Mouse (Mus musculus): ENCODE measurements around the gene Sdc1.

Sdc1 gene

DNA sequence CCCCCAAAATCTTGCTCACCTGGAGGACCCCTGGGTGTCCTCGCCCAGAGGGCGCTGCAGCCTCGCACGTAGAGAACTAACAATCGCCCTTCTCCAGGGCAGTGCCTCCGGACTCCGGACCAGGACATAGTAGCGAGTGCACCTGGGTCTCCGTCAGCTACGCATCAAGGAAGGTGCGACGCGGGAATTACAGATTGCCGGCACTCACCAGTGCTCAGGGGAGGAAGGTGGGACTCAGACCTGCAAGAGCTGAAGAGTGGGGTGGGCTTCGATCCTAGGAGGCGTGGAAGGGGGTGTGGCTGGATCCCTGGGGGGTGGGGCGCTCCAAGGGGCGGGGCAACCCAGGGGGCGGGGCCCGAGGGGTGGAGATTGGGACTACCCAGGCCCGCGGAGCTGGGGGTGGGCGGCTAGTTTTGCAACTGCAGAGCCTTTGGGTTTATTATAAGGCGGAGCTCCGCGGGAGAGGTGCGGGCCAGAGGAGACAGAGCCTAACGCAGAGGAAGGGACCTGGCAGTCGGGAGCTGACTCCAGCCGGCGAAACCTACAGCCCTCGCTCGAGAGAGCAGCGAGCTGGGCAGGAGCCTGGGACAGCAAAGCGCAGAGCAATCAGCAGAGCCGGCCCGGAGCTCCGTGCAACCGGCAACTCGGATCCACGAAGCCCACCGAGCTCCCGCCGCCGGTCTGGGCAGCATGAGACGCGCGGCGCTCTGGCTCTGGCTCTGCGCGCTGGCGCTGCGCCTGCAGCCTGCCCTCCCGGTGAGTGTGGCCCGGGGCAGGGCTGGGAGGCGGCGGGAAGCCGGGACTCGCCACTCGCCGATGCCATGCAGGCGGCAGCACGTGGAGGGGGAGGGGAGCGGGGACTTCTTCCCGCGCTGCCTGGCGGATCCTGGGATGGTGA is at the start of gene Sdc1:
Sdc1 (plus strand) TSS at position 378 of the 898 bp plus-strand sequence.
- DNase-seq (ENCODE audit: low read depth, low spot score), result peak; percentile 75

GRCm38 (mm10) chr12:8726890-8727289 is 44.2 kb upstream of the Sdc1 start:
- peak; percentile 49 for DNase-seq (ENCODE audit: low read depth, low spot score)

DNA sequence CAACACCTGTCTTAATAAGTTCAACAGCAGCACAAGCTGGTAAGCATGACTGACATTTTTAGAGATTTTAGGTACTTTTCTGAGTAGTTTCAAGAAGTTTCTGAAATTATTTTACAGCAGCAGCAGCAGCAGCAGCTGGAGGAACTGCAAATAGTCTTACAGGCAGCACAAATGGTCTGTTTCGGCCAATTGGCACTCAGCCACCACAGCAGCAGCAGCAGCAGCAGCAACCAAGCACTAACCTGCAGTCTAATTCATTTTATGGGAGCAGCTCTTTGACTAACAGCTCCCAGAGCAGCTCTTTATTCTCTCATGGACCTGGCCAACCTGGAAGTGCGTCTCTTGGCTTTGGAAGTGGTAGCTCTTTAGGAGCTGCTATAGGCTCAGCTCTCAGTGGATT is 42.4 kb upstream of the Sdc1 start:
- DNase-seq (ENCODE audit: low read depth, low spot score), result no peak

GRCm38 (mm10) chr12:8753654-8754053 is 17.5 kb upstream of the Sdc1 start:
- no peak for DNase-seq (ENCODE audit: low read depth, low spot score)

DNA sequence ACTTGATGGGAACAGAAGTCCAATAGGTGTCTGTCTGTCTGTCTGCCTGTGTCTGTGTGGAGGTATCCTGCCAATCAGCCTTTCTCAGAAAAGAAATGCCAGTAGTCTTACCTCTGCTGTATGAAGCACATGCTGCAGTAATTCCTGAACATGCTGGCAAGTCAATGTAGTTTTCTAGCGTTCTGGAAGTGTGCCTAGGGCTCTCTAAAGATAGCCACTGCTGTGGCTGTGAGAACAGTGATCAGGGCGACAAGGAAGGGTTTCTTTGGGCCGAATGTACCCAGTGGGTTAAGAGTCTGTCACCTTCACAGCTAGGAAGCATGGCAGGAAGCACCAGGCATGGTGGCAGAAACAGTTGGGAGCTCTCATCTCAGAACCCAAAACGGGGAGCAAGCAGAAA is 17.0 kb upstream of the Sdc1 start:
- DNase-seq (ENCODE audit: low read depth, low spot score), result no peak

- peak; percentile 32 for DNase-seq (ENCODE audit: low read depth, low spot score)
Observed at GRCm38 (mm10) chr12:8758029-8758428, 13.1 kb upstream of the Sdc1 start.

DNA sequence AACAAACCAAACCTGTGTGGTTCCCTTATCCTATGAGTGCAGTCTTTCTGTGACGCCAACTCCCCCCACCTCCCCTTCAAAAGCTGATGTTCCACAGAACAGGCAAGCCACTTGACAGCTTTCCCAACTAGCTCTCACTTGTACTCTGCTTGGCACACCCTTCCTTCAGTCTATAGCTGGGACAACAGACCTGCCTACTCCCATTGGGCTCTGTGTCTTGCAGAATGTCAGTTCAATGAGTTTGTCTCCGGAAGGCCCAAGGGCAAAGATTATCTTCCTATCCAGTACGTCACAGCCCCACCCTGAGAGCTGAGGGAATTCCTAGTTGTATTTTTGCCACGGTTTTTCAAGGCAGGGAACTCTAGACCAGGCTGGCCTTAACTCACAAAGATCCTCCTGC is 12.0 kb upstream of the Sdc1 start:
- DNase-seq (ENCODE audit: low read depth, low spot score), result no peak

DNA sequence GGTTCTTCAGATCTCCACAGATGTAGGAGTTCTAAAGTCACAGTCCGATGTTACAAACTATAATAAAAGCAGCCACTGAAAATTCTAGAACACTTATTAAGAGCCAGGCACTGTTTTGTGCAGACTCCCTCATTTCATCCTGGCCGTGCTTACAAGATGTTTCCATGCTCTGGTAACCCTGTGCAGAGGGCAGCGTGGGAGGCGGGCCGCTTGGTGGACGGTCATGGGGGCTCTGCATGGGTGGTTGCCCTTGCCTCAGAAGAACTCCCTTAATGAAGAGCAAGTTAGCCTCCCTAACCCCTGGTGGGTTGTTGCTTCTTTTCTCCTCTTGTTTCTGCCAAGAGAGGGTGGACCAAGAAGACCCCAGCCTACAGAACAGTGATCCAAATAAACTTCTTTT is 11.3 kb upstream of the Sdc1 start:
- DNase-seq (ENCODE audit: low read depth, low spot score), result no peak

- DNase-seq (ENCODE audit: low read depth, low spot score), result no peak
Observed at GRCm38 (mm10) chr12:8760561-8760960, 10.6 kb upstream of the Sdc1 start.

- no peak for DNase-seq (ENCODE audit: low read depth, low spot score)
Observed at GRCm38 (mm10) chr12:8761058-8761457, 10.1 kb upstream of the Sdc1 start.

DNA sequence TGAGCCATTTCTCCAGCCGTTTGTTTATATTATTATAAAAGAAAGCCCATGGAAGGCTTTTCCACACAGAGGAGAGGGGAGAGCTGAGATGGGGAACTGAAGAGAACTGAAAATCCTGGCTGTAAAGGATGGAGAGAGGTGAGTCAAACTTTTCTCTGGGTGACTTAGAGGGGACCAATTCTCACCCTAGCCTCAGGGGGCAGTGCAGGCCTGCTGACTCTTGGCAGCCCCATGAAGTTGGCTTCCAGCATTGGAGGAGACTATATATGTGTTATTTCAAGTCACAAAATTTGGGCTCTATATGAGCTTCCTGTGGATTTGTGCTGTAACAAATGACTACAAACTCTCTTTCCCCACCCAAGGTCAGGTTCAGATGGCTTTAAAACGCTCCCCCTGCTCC is 8.5 kb upstream of the Sdc1 start:
- peak; percentile 55 for DNase-seq (ENCODE audit: low read depth, low spot score)

DNA sequence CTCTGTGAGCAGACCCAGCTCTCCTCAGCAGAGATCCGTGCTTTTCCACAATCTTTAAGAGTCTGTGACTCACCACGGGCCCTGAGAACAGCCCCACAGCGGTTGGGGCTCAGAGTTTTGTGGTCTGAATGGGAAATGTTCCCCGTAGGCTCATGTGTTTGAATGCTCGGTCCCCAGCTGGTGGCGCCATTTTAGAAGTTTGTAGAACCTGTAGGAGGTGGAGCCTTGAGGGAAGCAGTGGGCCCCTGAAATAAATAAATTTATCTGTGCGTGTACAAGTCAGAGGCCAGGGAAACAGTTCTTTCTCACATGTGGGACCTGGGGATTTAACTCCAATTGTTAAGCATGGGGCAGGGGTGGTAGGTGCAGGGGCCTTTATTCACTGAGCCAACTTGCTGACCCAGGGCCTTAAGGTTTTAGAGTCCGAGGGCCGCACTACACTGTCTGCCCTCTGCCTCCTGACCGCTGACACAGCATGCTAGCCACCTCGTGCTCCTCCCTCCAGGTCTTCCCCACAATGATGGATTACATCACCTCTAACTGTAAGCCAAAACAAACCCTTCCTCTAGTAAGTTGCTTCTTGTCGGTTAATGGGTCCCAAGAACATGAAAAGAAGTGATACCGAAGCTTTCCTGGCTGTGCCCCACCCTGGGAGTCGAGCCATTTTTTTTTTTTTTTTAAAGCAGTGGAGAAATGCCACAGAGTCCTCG is 6.7 kb upstream of the Sdc1 start:
- peak; percentile 49 for DNase-seq (ENCODE audit: low read depth, low spot score)

GRCm38 (mm10) chr12:8771844-8772380 is 789 bp downstream of the Sdc1 start:
- peak; percentile 61 for DNase-seq (ENCODE audit: low read depth, low spot score)

DNA sequence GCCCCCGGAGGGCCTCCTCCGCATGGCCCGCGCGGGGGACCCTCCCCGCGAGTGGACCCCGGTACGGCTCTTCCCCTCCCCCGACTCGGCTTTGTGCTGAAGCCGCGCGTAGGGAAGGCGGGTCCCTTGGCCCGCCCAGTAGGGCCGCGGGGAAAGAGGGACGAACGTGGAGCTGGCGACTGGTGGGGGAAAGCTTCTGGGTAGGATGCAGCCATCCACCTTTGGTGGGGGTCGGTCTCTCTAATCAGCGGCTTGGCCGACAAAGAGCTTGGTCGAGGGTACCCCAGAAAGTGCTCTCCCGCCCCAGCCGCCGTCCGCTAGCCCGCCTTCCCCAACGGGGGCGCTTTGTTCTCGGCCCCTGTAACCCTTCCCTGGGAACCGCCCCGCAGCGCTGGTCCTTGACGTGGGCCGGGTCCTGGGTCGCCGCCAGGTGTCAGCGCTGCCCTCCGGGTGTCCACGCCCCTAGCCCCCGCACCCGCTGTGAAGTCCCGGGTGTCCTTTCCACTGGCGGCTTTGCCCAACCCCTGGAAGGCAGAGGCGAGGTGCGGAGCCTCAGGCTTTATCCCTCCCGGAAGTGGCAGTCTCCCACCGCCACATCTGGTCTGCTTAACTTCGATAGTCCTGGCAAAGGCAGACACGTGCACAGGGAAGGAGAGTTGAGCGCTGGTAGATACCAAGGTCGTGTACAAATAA is 1.5 kb downstream of the Sdc1 start:
- peak; percentile 75 for DNase-seq (ENCODE audit: low read depth, low spot score)

DNA sequence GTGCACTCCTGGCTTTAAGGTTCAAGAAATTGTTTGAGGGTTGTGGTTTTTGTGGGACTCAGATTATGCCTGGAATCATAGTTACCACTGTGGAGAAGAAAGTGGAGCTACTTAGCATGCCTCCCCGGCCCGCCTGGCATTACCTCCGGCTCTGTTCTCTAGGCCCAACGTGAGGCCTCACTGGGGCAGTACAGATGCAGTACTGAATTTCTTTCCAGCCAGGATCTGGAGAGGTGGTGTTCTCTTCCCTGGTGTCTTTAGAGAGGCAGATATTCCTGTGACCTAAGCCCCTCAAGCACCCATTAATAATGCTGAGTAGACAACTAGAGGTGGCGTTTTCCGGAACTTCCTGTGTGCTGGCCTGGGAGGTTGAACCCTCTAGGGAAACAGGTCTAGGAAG is 2.2 kb downstream of the Sdc1 start:
- peak; percentile 57 for DNase-seq (ENCODE audit: low read depth, low spot score)

DNA sequence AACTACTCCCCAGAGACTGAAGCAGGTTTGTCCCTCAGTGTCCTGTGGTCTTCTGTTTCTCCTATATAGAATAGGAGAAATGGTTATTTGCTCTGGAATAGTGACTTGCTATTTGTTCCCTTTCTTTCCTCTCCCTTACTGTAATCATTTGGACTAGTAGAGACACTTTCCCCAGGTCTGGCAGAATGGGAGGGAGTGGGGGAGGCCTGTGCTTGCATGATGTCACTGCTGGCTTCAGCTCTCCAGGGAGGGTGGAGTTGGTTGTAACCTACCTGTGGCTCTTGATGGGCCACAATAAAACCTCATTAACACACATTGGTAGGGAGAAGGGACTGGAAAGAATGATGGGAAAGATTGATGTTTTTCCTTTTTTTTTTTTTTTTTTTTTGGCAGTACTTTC is 3.1 kb downstream of the Sdc1 start:
- DNase-seq (ENCODE audit: low read depth, low spot score), result peak; percentile 31

DNA sequence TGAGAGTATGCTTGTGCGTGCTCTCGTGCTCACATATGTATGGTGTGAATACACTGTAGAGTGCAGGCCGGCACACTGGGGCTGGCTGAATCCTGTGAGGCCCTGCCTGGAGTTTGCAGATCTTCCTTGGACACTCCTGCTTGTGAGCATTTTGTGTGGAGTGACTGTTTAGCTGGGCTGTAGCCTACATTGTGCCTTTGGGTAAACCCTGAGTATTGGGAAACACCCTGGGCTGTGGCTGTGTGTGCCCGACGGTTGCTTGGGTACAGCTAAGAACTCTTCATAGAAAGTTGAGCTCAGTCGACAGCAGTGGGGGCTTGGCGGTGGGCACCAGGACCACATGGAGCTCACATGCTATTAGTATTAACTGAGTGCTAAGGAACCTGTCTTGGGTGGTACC is 5.1 kb downstream of the Sdc1 start:
- no peak for DNase-seq (ENCODE audit: low read depth, low spot score)

DNA sequence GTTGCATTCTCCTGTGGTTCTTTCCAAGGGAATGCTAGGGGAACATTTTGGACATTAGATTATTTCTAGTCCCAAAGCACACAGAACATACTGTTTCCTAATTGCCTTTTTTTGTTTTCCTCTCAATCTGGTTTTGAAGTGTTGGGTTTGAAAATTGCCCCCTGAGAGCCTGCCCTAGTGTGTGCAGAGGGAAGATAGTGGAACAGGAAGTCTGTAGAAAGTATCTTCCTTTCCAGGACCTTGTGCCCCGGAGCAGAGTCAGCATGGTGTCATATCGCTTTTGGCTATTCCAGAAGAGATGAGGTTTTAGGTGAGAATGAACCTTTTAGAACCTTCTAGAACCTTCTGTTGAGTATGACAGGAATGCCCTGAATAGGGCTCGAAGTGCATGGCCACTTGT is 5.6 kb downstream of the Sdc1 start:
- DNase-seq (ENCODE audit: low read depth, low spot score), result no peak

- no peak for DNase-seq (ENCODE audit: low read depth, low spot score)
Observed at GRCm38 (mm10) chr12:8778106-8778505, 7.0 kb downstream of the Sdc1 start.

DNA sequence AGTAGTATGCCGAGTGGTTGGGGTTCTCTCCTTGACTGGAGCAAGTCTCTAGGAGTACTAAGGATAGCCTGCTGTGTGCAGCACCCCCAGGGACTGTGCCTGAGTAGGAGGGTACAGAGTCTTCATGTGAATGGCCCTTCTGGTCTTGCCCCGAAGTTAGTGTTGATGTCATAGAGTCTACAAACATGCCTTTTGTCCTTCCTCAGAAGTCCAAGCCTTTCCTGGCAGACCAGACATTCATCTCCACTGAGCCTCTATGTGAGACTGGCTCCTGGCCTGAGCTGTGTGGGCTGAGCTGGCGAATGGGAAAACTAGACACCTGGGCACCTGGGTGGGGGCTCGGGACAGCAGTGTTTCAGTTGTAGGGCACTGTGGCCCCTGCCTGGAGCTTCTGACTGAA is 8.7 kb downstream of the Sdc1 start:
- DNase-seq (ENCODE audit: low read depth, low spot score), result no peak

GRCm38 (mm10) chr12:8781121-8781520 is 10.0 kb downstream of the Sdc1 start:
- DNase-seq (ENCODE audit: low read depth, low spot score), result no peak

All from 3T3-L1 (cell line).